Mouse (Mus musculus) heart, embryonic 10.5 days (tissue): Measurements from ENCODE around the gene Notch2. TPM values are rescaled to one million over a fixed set of nuclear protein-coding genes. Genes with fewer than 3 reads are reported as not detected.

Experiments used
- DNase-seq: peaks from one replicate; pipeline ENCODE4 v3.0.0-alpha.2; 2017; ENCODE audit warnings: low spot score
- H3K27ac ChIP-seq: fragments of 300-500 bp; sonication (generic); 2 replicates; pipeline ENCODE4 v1.5.1; 2016; ENCODE audit warnings: mild to moderate bottlenecking
- H3K27me3 ChIP-seq: fragments of 300-500 bp; sonication (generic); 2 replicates; pipeline ENCODE4 v1.6.1; 2016; ENCODE audit warnings: mild to moderate bottlenecking; ENCODE audit not compliant: poor library complexity, insufficient read depth, severe bottlenecking
- H3K36me3 ChIP-seq: fragments of 300-500 bp; sonication (generic); 2 replicates; pipeline ENCODE4 v1.6.1; 2016; ENCODE audit warnings: mild to moderate bottlenecking, moderate library complexity
- H3K4me1 ChIP-seq: fragments of 300-500 bp; sonication (generic); 2 replicates; pipeline ENCODE4 v1.6.1; 2016; ENCODE audit warnings: mild to moderate bottlenecking
- H3K4me3 ChIP-seq: fragments of 300-500 bp; sonication (generic); 2 replicates; pipeline ENCODE4 v1.5.1; 2016; ENCODE audit warnings: mild to moderate bottlenecking, moderate library complexity
- H3K9me3 ChIP-seq: fragments of 300-500 bp; sonication (generic); 2 replicates; pipeline ENCODE4 v1.6.1; 2016; ENCODE audit warnings: mild to moderate bottlenecking, moderate library complexity
- WGBS: fragments of 180-500 bp; shearing (Covaris S2); methylation state at CpG from one replicate; pipeline ENCODE4 v1.1.7; 2016; 5-methylcytosine and 5-hydroxymethylcytosine counted together
- polyA plus RNA-seq: library from polyadenylated mRNA; unstranded; fragments of >200 nt; fragmentation: Nextera tagmentation; extraction: Ambion mirVana; gene quantifications from 2 replicates; pipeline ENCODE4 v1.2.1, GENCODE M21; 2016

Gene Notch2
- polyA plus RNA-seq, 1 experiment from 2014 or later, result 16.8 TPM

DNA sequence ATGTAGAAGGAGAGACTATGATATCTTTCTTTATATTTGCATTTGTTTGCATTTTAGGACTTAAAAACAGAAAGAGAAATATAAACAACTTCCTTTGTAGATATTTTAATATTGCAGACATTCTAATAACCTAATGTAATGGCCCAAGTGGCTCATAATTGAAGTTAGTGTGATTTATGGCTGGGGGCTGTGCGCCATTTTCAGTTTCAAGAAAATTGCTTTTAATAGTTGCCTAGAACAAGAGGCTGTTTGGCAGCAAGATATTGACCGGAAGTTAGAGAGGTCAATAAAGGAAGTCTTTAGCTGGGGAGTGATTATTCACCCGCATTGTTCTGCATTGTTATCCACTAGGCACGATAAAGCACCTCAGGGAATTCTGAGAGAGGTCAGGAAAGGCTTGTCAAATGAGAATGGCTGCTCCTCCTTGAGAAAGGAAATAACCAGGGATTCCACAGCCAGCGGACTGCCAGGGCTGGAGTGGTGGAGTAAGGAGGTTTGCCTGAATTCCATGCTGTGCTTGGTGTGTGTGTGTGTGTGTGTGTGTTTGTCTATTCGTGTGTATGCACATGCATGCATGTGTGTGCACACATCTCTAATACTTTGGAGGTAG is 61.4 kb downstream of the Notch2 start:
- DNase-seq, result no peak
- H3K4me1 ChIP-seq, result peaks cover 7% of the 10 kb centered on the region; the same call in 1 of the 2 replicates
- no peak overlapping the region for H3K4me3 ChIP-seq
- no peaks in the 10 kb centered on the region for H3K27me3 ChIP-seq
- 62% methylated on average over 6 of the region's 6 CpGs for WGBS
- H3K36me3 ChIP-seq, result peaks cover 45% of the 10 kb centered on the region
- H3K27ac ChIP-seq, result no peak overlapping the region
- no peaks in the 10 kb centered on the region for H3K9me3 ChIP-seq

DNA sequence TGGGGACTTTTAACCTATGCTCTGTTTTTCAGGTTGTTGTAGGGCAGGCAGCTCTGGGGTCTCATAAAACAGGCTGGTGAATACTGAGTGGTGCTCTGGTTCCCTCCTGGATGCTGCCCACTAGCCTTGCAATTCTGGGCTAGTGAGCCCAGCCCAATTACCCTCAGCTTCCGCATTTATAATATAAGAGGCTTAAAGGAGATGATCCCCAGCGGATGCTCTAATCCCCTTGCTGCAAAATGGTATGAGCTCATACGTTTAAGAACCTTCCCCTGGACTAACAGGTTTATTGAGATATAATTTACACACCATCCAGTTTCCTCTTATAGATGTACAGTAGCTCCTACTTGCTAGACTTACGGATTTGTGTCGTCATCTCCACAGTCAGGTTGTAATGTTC is 64.5 kb downstream of the Notch2 start:
- H3K27me3 ChIP-seq, result no peaks in the 10 kb centered on the region
- 0 out of 2 replicates have a peak, but pooled peaks cover 2% of the 10 kb centered on the region for H3K4me1 ChIP-seq
- no peak overlapping the region for H3K27ac ChIP-seq
- no peak for DNase-seq
- 90% methylated on average over 5 of the region's 5 CpGs for WGBS
- peaks cover 43% of the 10 kb centered on the region for H3K36me3 ChIP-seq
- no peak overlapping the region for H3K4me3 ChIP-seq
- no peaks in the 10 kb centered on the region for H3K9me3 ChIP-seq

DNA sequence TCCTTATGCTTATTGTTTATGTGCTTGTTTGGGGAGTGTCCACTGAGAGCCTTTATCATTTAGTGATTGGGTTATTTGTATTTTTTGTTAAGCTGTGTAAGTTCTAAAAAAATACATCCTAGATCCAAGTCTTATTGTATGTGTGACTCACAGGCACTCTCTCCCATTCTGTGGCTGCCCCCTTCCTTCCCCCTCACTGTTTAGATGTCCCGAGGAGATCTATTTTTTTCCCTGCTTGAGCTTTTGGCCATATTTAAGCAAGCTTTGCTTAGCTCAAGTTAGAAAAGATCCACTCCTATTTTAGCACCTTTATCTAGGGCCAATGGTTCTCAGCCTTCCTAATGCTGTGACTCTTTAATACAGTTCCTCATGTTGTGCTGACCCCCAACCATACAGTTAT is 65.5 kb downstream of the Notch2 start:
- Histone ChIP-seq H3K9me3 (no peaks in the 10 kb centered on the region), H3K27me3 (no peaks in the 10 kb centered on the region), H3K36me3 (peaks cover 36% of the 10 kb centered on the region), H3K4me1 (peaks cover 6% of the 10 kb centered on the region; the same call in 1 of the 2 replicates), H3K27ac (no peak overlapping the region), H3K4me3 (no peak overlapping the region)
- no peak for DNase-seq
- WGBS, result 62% methylated on average over 1 of the region's 1 CpGs

DNA sequence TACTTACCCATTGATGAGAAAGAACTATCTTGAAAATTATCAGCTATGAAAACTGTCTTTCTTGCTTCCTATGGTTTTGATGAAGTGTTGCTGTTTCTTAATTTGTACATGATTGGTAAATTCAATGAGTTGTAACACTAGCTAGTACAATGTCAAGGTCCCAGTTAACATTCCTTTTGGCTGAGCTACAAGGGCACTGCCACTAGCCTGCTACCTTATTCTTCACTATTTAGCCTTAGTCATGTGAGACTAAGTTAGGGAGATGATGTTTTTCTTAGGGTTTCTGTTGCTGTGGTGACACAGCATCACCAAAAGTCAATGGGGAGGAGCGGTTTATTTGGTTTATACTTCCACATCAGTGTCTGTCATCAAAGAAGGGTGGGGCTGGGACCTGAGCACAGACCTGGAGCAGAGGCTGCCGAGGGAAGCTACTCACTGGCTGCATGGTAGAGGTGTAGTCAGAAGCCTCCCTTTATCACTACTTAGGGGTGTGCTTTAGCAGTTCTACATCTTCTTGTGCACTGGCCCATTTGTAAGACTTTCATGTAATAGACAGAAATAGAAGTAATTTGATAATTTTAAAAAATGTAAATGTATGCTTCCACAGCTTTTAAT is 66.4 kb downstream of the Notch2 start:
- H3K4me3 ChIP-seq, result no peak overlapping the region
- 80% methylated on average over 2 of the region's 2 CpGs for WGBS
- H3K36me3 ChIP-seq, result peaks cover 31% of the 10 kb centered on the region
- H3K9me3 ChIP-seq, result no peaks in the 10 kb centered on the region
- DNase-seq, result no peak
- H3K27ac ChIP-seq, result no peak overlapping the region
- H3K4me1 ChIP-seq, result peaks cover 10% of the 10 kb centered on the region; the same call in 1 of the 2 replicates
- no peaks in the 10 kb centered on the region for H3K27me3 ChIP-seq

DNA sequence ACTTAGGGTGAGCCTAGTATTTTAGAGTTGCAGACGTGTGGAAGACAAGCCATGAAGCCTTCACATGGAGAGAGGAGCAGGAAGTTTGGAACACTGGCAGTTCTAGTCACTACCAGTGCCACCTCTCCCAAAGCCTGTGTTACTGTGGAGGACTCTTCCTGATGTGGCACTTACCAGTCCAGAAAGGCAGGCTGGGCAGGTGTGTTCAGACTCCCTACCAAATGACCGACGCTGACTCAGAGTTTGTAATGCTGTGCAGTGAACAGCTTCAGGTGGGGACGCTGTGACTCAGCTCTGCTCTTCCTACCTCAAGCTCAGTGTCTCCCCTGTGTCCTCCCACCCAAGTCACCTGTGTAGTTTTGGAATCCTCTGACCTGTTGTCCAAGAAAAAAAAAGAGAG is 67.3 kb downstream of the Notch2 start:
- Histone ChIP-seq H3K27me3 (no peaks in the 10 kb centered on the region), H3K36me3 (peaks cover 31% of the 10 kb centered on the region), H3K9me3 (no peaks in the 10 kb centered on the region), H3K4me1 (peaks cover 19% of the 10 kb centered on the region), H3K27ac (no peak overlapping the region), H3K4me3 (no peak overlapping the region)
- DNase-seq, result no peak
- 88% methylated on average over 4 of the region's 4 CpGs for WGBS

DNA sequence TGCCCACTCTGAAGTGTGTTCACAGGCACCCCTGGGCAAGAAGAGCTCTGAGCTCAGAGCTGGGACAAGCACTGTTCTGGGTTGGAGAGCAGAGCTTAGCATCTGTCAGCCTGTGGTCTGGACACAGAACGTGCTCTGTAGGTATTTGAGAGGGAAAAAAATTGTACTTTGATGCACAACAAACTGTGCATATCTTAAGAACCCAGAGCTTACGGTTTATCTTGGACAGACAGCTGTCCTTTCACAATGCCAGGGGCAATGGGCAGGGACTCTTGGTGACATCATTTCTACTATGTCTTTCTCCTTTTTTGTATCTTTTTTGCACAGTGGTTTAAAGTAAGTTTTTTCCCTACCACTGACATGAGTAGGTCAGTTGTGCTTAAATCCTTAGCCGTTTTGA is 68.9 kb downstream of the Notch2 start:
- no peak for DNase-seq
- Histone ChIP-seq H3K27me3 (no peaks in the 10 kb centered on the region), H3K27ac (no peak overlapping the region), H3K36me3 (peaks cover 29% of the 10 kb centered on the region), H3K9me3 (no peaks in the 10 kb centered on the region), H3K4me3 (no peak overlapping the region), H3K4me1 (peaks cover 34% of the 10 kb centered on the region)
- 75% methylated on average over 3 of the region's 3 CpGs for WGBS

DNA sequence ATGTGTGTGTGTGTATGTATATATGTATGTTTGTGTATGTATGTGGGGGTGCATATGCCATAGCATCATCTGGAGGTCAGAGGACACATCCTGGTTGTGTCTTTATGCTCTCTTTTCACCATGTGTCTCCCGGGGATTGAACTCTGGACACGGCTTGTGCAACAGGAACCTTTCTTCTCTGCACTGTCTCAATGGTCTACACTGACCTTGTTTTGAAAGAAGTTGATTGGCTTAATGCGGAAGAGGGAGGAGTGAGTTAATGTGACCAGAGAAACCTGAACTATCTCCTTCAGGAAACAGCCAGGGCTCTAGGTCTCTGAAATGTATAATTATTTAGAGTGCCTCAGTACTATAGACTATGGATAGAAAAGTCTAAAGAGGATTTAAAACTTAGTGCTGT is 69.6 kb downstream of the Notch2 start:
- Histone ChIP-seq H3K9me3 (no peaks in the 10 kb centered on the region), H3K27me3 (no peaks in the 10 kb centered on the region), H3K4me3 (no peak overlapping the region), H3K27ac (no peak overlapping the region), H3K4me1 (peaks cover 35% of the 10 kb centered on the region), H3K36me3 (peaks cover 26% of the 10 kb centered on the region)
- DNase-seq, result no peak
- 81% methylated on average over 3 of the region's 3 CpGs for WGBS

DNA sequence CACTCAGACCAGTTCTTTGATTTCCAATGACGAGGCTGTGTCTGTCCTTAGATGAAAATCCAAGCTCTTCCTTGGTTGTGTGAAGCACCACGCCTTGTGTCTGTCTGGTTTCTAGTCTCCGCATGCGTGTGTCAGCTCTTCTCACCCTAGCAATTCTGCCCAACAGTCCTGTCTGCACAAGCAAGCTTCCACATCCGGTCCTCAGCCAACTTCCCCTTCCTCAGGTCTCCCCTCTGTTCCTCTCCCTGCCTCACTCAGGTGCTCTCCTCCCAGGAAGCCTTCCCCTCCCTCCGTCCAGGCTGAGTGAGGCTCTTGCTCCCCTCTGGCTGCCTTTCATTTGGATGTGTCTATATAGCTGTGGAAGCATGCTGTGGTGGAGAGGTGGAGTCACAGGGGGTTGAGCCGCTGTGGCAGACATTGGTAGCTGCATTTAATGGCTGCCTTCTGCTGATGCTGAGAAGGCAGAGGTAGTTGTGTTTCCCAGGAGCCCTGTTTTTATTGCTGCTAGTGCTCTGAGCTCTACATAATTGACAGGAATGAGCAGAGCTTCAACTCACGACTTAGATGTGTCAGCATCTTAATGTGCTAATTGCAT is 70.8 kb downstream of the Notch2 start:
- Histone ChIP-seq H3K4me1 (peaks cover 39% of the 10 kb centered on the region), H3K27me3 (no peaks in the 10 kb centered on the region), H3K4me3 (no peak overlapping the region), H3K36me3 (peaks cover 20% of the 10 kb centered on the region), H3K9me3 (no peaks in the 10 kb centered on the region), H3K27ac (no peak overlapping the region)
- WGBS, result 82% methylated on average over 8 of the region's 8 CpGs
- no peak for DNase-seq

DNA sequence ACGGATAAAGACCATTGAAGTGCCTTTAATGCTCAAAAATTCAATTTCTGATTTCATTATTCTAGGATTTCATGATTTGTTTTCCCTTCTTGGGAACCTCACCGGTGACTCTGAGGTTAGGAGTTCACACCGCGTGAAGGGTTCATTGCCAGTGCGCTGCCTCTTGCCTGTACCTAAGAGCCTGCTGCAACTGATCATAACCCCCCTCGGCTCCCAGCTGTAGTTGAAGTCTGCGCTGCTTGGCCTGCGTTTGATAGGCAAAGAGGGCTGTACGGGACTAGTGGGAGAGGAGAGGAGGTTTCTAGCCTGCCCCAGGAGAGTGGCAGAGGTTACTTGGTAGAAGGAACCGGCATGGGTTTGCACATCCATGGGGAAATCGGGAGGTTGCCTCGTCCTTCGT is 71.5 kb downstream of the Notch2 start:
- H3K36me3 ChIP-seq, result peaks cover 20% of the 10 kb centered on the region
- DNase-seq, result no peak
- H3K27me3 ChIP-seq, result no peaks in the 10 kb centered on the region
- no peaks in the 10 kb centered on the region for H3K9me3 ChIP-seq
- peaks cover 46% of the 10 kb centered on the region for H3K4me1 ChIP-seq
- 80% methylated on average over 13 of the region's 13 CpGs for WGBS
- no peak overlapping the region for H3K4me3 ChIP-seq
- no peak overlapping the region for H3K27ac ChIP-seq

DNA sequence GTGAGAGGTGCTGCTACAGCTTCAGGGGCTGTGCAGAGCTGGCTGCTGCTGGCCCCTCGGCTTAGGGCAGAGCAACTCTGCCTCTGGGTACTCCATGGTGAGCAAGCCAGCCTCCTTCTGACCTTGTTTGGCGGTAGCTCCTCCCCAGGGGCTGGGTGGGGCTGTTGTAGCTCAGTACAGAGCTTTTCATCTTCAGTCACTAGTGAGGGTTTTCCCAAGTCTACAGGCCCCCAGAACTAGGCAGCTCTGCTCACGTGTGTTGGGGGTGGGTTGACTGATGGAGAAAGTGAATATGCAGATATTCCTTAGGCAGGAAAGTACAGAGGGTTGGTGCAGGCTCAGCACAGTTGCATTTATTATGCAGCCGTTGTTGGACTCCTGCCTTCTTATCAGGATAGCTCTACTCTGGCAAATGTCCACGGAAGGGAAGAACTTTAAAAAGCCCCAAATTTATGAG is 72.5 kb downstream of the Notch2 start:
- H3K9me3 ChIP-seq, result no peaks in the 10 kb centered on the region
- DNase-seq, result no peak
- H3K27me3 ChIP-seq, result no peaks in the 10 kb centered on the region
- 36% methylated on average over 5 of the region's 5 CpGs for WGBS
- H3K36me3 ChIP-seq, result peaks cover 20% of the 10 kb centered on the region
- H3K27ac ChIP-seq, result peak overlapping the region; percentile 53
- peaks cover 48% of the 10 kb centered on the region for H3K4me1 ChIP-seq
- H3K4me3 ChIP-seq, result no peak overlapping the region

DNA sequence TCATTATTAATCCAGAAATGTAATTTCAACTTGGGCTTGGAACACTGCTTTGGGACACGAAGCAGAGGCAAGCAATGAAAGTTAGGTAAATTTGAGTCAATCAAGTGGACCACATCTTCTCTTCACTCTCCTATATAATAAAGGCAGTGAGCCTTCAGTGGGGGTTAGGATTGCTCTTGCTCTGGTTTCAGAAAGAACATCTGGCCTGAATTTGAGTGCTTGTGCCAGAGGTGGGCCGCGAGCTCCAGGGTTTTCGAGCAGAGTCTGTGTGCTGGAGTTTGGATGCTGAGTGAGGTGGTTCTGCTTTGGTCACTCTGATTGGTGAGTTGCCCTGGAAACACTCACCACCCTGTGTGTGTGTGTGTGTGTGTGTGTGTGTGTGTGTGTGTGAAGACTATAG is 73.1 kb downstream of the Notch2 start:
- no peak overlapping the region for H3K27ac ChIP-seq
- H3K9me3 ChIP-seq, result no peaks in the 10 kb centered on the region
- DNase-seq, result no peak
- peaks cover 48% of the 10 kb centered on the region for H3K4me1 ChIP-seq
- no peaks in the 10 kb centered on the region for H3K27me3 ChIP-seq
- H3K4me3 ChIP-seq, result no peak overlapping the region
- peaks cover 20% of the 10 kb centered on the region for H3K36me3 ChIP-seq
- WGBS, result 84% methylated on average over 4 of the region's 4 CpGs

DNA sequence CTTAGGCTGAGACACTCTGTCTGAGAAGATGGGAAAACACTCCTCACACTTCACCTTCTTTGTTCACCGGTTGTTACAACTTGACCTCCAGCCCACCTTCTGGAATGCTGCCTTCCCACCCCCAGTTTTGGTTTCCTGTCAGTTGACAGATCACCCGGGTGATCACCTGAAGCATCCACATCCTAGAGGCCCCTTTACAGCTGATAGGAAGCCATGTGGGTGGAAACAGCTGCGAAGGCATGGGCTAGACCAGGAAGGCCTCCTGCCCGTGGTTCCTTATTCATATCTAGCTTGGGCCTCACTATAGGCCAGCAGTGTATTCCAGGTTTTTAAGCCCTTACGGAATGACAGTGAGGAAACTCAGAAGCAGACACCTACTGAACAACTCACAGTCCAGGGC is 73.5 kb downstream of the Notch2 start:
- no peaks in the 10 kb centered on the region for H3K27me3 ChIP-seq
- H3K27ac ChIP-seq, result no peak overlapping the region
- H3K9me3 ChIP-seq, result no peaks in the 10 kb centered on the region
- no peak for DNase-seq
- H3K4me3 ChIP-seq, result no peak overlapping the region
- H3K36me3 ChIP-seq, result peaks cover 16% of the 10 kb centered on the region
- peaks cover 48% of the 10 kb centered on the region for H3K4me1 ChIP-seq
- 66% methylated on average over 5 of the region's 5 CpGs for WGBS

DNA sequence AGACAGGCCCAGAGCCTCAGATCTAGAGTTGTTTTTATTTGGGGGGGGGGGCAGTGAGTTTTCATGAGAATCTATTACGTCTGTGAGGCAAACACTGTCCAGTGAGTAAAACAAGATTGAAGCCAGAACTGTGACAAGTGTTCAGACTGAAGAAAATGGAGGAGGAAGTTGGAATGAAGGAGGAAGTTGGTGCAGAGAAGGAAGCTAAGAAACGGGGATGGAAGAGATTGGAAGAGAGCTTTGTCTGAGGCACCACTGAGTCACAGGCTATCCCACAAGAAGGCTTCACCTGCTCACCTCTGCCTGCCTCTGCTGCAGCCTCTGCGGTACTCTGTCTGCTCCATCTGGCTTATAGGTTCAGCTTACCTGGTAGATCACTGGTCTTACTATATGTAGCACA is 74.2 kb downstream of the Notch2 start:
- no peak overlapping the region for H3K4me3 ChIP-seq
- H3K36me3 ChIP-seq, result peaks cover 10% of the 10 kb centered on the region; the same call in 1 of the 2 replicates
- H3K4me1 ChIP-seq, result peaks cover 50% of the 10 kb centered on the region
- no peak for DNase-seq
- H3K9me3 ChIP-seq, result no peaks in the 10 kb centered on the region
- no peak overlapping the region for H3K27ac ChIP-seq
- no peaks in the 10 kb centered on the region for H3K27me3 ChIP-seq
- WGBS, result 83% methylated on average over 3 of the region's 3 CpGs
